Mouse (Mus musculus): ENCODE results near the gene Hoxa7. TPM values are rescaled to one million over a fixed set of nuclear protein-coding genes. Genes with fewer than 3 reads are reported as not detected.

Gene Hoxa7
- total RNA-seq, 2 experiments from 2014 or later, result 4.7 to 5.0 TPM

DNA sequence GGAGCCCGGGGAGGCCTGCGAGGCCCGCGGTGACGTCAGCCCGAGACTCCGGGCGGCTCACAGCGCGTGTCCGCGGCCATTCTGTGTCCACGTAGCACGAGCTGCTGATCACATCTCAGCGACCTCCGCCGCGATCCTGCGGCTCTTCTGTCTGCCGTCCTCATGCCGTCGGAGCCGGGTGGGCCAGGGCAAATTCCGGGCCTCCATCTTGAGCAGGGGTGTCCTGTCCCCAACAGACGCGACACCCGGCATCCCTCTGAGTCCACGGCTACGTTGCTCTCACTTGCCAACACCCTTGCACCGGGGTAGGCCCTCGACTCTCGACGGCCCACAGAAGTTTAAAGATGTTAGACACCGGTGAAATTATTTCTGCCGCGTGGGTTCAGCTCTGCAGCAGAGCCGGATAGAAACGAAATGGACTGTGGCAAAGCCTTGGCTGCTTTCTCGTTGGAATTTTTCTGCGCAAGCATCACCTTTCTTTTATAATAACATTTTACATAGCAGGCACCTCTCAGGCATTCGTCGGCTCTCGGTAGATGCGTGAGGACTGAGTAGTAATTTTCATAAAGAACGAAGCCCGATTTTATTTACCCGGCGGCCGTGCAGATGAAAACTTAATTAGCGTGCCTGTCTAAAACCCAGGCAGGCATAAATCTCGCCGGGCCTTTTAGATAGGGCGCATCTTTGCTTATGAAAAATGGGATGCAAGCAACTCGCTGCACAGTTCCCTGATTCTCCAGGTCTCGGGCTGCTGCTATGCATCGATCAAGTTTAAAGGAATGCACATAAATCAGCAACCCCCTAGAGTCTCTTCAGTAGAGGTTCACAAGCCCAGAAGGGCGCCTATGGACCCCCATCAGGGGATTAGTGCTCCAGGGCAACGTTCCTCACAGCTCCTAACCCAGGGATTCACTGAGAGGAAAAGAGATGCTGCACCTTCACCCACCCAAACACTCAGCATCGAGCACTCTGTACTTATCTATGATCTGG is 32.2 kb upstream of the Hoxa7 start:
- no peak for DNase-seq (ENCODE audit: low spot score)

DNA sequence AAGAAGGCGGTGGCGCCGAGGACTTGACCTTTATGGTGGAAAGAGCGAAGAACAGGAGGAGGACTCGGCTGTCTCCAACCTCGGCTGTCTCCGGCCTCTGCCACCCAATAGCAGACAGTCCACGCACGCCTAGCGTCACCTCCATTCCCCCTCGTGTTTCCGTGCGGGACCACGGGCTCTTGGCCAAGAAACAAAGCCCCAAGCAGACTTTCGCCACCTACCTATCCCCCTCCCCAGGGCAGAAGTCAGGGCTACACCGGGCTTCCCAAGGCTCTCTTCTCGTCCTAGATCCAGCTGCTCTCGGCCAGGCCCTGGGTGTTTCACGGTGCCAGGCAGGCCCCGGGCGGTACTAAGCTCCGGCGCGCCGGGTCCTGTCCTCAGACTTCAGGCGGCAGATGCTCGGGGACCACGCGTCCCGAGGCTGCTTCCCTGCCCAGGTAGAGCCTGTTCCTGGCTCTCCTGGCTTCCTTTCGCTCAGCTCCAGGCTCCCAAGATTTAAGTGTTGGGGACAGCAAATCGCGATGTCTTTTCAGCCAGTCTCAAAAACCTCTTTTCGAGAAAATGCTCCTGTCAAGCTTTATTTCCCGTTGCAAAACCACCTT is 31.2 kb upstream of the Hoxa7 start:
- no peak for DNase-seq (ENCODE audit: low spot score)

DNA sequence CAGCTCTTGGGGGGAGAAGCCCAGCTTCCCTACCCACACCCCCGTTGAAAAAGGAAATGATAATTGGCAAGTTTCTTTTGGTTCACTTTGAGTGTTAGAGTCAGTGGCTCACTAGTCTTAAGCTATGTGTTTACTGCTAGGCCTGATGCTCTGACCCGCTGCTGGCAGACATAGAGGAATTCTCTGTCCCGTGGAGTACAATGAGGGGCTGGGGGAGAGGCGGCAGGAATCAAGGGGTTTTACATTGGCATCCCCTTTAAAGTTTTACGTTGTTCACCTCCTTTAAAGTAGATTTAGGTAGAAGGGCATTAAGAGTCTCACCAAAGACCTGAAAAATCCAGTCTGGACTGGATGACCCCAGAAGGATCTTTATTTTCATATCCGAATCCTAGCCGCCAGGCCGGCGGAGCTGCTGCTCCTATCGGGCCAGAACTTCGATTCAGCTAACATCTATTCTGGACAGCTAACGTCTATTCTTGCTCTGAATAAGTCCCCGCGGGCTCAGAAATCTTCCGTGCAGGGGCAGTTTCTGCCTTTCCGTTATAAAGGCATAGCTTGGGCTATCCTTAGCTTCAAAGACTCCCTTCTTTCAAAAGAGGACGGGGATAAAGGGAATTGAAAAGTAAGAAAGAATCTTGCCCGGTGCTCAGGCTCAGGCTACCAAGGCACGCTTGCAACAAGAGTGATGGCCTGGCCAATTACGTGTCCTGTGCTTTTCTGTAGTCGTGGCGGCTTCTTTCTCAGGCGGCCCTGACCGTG is 30.5 kb upstream of the Hoxa7 start:
- DNase-seq (ENCODE audit: low spot score), result no peak

DNA sequence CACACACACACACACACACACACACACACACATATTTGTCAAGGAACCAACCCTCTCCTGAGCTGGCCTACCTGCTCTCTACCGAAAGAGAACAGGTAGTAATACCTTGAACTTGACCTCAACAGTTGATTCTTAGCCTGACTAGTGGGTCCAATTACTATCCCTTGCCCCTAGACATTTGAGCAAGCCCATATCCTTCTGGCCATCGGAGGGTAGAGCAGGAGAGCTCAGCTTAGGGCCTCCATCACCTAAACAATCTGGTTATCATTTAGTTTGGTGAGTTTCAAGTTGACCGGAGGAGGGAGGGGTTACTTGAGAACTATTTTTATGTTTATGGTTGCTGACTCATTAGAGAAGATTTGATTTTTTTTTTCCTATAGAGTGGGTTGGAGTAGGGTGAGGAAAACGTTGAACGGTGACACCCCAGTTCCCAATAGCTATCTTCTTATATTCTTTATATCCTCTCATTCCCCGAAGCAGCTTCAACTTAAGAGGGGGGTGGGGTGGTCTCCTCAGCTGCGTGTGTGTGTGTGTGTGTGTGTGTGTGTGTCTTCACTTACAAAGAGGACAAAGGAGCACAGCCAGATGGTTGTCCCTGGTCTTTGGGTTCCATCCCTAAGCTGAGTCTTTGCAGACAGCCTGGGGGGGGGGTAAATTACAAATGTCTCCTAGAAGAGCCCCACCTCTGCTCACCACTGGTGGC is 29.7 kb upstream of the Hoxa7 start:
- DNase-seq (ENCODE audit: low spot score), result no peak

DNA sequence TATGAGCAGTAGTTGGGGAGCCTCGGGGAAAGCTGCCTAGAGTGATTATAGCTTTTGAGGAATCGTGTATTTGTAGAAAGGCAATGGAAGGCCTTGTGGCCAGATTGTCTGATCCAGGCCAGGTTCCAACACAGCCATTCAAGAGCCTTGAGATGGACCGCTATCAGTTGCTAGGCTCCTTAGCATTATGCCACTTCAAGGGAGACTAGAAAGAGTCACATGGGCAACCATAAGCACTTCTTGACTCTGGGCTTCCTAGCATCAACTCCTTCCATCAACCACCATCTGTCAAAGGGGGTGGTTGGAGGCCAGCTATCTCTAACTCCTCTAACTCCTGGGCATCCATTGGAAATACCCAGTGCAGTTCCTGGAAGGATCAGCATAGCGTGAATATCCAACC is 28.2 kb upstream of the Hoxa7 start:
- no peak for DNase-seq (ENCODE audit: low spot score)

DNA sequence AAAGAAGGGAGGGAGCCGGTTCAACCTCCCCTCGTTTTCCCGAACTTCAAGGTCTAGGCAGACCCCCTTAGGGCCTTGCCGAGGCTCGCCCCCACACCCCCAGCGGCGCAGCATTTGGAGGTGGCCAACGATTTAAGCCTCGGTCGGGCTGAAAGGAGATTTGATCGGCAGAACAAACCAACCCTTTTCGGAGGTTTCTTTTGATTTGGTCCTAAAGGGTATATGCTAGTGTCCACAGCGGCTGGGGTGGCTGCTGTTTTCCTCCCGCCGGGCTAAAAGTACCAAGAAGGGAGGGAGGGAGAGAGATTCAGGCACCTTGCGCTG is 27.7 kb upstream of the Hoxa7 start:
- no peak for DNase-seq (ENCODE audit: low spot score)

DNA sequence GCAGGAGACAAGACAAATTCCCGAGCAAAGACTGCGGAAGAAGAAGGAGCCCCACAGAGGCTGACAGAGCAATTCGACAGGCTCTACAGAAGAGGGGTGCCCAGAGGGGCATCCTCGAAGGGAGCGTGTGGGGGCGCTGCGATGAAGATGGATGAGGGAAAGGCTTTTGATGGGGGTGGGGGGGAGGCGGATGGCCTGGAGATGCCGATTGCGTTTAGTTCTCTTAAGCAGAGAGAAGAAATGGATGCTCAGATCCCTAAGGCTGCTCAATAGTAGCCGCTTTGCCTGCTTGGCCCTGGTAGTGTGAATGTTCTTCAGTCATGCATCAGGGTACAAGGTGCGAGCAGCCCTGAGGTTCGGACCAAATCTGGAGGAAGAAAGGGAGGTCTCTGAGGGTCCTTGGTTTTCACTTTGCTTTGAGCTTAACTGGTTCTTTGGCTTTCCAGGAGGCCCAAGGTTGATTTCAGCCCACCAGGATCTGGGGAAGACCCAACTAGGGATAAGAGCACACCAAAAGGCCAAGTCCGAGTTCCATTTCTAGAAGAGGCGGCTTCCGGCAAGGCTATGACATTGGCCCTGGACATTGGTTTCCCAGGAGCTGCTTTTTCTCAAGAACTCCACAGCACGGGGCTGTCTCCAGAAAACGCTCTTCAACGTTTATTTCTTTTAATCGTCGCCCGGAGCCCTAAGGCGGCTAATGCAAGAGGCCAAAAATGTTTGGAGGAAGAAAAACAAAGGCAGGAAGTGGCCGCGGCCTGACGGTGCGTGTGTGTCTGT is 27.2 kb upstream of the Hoxa7 start:
- no peak for DNase-seq (ENCODE audit: low spot score)

DNA sequence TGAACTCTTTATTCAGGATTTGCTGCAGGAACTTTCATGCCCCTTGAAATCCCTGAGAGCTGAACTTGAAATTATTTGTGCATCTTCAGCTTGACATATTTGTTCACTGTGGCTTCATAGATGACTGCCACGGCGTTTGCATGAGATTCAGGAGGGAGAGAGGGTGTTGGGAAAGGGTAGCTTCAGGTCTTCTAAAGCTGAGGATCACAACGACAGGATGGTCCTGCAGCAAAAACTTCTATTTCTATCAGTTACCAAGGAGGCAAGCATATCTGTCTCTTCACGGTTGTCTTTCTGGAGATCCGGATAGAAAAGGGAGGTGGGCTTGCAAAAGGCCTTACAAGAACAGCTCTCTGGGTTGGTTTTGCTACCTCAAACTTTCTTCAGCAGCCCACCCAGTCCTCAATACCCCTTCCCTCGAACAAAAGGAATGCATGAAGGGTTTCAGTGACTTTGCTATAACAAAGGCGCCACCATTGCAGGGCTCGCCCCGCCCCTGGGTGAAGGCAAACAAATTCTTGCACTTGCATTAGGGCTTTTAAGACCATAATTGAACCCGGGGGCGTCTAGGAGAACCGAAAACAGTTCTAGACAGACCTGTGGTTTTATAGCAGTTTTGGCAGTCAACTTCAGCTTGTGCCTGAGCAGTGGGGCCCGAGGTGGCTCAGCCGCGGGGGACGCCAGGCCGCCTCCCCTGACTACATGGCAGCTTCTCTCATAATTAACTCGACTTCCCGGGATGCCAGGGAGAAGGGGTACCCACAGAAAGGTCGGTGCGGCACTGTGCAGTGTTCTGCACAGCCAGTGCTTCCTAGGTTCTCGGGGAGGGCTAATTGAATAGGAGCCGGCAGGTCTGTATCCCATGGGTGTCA is 26.3 kb upstream of the Hoxa7 start:
- DNase-seq (ENCODE audit: low spot score), result no peak

DNA sequence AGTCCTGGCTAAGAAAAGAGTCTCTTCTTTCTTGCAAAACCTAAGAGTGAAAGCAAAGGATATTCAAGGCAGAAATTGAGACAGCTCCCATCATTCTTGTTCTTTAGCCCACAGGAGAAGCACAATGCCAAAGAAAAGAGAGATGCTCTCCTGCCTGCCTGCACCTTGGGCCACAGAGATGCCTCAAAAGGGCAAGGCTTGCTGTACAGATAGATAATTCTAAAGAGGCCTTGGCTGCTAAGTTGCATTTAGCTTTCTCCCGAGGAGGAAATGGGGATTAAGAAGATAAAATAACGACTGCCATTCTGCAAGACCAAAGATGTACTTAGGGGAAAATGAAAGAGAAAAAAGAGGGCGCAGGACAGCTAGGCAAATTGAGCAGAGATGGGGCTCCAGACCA is 25.3 kb upstream of the Hoxa7 start:
- DNase-seq (ENCODE audit: low spot score), result no peak

DNA sequence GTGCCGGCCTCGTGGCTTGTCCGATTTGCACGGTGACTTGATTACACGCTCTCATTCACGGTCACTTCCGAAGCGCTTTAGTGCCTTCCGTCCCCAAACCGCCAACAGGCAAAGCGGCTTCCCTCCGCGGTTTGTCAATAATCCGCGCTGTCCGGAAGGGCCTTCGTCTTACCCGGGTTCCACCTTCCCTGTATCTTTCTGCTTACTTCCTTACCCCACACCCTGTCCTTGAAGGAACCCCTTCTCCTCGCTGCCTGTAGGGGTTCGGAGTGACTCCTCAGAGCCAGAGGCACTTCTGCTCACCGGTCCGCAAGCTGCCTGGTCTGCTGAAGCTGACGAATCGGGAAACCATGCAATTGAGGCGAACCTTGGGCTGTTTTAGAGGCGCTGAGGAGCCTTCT is 24.7 kb upstream of the Hoxa7 start:
- DNase-seq (ENCODE audit: low spot score), result no peak

DNA sequence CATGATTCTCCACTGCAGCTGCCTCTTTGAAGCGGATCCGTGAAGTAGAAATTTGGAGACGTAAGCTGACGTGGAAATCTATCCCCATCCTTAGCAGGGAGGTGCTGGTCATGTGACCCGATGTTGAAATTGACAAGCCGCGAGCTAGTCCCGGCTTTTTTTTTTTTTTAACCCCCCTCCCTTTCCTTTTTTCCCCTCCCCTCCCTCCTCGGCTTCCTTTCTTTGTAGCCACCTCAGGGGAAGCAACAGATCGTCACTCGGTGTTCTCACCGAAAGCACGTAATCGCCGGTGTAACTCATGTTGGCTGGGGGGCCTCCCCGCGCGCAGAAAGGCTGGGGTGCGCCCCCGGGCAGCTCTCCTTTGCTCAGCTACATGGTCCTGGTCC is 24.1 kb upstream of the Hoxa7 start, which contains the start of gene Hoxa11:
Gene Hoxa11 (minus strand): TSS at position 54 of the 386 bp plus-strand sequence.
- no peak for DNase-seq (ENCODE audit: low spot score)

DNA sequence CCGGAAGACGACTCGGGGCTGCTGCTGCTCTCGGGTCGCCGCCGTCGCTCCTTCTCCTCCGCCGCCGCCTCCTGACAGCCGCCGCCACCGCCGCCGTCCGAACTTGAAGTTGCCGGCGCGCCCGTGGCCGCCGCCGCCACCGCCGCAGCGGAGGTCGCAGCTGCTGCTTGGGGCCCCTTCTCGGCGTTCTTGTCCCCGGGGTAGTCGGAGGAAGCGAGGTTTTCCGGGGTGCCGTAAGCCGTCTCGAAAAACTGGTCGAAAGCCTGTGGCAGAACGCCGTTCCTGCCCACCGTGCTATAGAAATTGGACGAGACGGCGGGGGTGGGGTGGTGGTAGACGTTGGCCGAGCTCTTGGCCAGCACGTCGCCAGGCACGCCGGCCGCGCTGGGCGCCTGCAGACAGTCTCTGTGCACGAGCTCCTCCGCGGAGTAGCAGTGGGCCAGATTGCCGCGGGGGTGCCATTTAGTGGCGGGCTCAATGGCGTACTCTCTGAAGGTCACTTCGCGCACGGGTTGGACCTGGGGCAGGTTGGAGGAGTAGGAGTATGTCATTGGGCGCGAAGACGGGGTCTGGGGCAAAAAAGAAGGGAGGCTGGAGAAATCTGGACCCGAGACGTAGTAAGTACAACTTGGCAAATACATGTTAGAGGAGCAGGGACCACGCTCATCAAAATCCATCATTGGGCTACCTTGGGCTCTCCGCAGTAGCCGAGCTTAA is 23.5 kb upstream of the Hoxa7 start:
- DNase-seq (ENCODE audit: low spot score), result no peak

DNA sequence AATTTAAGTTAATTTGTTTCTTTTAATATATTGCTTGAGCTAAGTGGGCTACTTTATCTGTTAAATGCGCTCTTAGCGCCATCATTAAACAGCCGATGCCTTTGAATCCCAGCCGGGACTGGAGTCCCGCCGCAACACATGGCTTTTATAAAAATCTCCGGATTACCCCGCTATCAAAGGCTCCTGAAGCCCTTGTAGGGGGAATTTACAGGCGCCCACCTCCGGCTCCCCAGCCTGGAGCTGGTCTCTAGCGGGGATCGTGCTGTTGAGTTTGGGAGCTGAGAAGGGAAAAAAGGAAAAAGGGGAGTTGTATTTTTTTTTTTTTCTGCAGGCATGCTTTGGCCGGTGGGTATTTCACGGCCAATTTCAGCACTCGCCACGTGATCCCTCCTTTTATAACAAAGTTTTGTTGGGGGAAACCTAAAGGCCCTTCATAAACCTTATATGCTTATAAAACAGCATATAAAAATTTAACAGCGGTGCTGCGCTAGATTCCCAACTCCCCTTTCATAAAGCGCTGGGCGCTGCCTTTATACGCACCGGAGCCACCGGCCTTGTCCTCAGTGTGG is 22.9 kb upstream of the Hoxa7 start:
- no peak for DNase-seq (ENCODE audit: low spot score)

DNA sequence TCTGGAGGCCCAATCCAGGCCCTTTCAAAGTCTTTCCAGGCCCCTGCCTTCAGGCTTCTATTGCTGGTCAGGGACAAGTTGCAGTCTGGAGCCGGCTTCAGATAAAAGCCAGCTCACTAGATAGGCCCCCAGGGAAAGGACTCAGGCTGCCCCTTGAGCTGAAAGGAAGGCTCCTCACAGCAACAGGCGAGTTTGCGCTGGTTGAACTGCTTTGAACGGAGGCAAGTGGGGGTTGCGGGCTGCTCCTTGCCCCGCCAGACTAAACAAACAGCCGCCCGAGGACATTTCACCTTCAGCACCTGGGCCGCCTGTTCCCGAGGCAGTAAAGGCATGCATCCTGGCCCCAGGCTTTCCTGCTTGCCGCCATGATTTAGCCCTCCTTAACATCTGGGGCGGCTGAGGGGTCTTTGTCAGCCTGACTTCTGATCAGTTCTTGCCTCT is 22.0 kb upstream of the Hoxa7 start:
- no peak for DNase-seq (ENCODE audit: low spot score)

DNA sequence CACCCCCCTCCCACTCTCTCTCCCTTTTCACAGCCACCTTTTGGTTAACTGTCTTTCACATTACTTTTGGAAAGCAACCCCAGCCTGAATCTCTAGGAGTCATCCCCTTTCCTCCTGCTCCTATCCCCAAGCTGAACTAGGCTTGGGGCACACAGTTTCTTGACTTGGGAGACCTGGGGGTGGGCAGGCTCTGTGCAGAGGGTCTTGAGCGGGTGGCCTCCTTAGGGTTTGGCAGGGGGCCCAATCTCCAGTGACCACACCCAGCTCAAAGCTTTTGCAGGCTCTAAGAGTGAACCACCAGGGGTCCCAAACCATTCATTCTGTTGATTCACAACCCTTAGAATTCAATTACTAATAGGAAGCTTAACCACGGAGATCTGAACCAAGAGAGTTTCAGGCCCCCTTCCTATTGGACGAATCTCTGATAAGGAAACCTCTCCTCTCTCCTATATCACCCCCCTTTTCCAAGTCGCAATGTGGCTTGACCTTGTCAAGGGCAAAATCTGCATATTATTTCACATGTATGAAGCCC is 21.2 kb upstream of the Hoxa7 start:
- no peak for DNase-seq (ENCODE audit: low spot score)

DNA sequence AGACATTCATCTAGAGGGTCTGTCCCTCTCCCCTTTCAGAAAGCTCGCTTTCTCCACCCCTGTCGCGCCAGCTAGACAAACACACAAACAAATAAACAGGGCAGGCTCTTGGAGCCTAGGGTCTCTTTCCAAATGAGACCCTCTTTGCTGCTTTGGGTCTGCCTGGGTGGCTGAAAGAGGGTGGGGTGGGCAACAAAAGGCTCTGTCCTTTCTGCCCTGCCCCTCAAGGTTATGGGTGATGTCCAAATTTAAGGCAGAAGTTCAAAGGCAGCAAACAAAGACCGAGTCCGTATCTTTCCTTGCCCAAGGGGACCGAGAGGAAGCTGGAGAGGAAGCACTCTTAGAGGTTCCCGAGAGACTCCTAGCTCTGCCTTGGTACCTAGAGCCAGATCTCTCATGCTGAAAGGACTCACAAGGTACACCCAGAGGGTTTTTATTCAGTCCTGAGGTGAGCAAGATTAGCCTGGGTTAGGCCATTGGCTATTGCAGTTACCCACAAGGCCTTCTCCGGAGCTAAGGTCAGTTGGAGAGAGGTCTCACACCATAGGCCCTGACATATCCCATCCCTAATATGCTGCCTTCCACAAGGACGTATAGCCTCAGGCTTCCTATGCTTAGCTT is 19.5 kb upstream of the Hoxa7 start:
- no peak for DNase-seq (ENCODE audit: low spot score)

DNA sequence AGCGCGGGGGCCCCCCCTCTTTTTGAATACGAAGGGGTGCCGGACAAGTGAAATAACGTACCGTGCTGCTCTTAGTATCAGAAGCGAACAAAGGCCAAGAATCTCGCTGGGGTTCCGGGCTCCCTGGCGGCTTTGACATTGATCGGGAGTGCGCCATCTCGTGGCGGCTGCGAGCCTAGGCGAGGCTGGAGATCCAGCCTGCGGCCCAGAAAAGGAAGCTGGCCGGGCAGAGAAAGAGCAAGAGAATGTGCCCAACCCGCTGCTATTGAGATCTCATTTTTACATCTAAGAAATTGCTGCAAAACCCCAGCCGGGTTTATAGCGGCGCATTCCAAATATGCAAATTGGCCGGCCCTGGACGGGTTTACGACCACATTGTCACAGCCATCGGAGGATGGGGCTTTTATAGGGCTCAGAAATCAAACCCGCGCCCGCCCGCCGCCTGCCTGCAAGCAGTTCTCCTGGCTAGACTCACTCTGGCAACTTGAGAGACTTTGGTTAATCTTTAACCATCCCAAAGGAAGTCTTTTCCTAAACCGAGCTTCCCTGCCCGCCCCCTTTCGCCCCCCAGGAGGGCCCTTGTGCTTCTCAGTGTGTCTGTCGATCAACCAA is 18.8 kb upstream of the Hoxa7 start, which contains the start of gene Hoxa10:
Gene Hoxa10 (minus strand): TSS at position 466 of the 612 bp plus-strand sequence.
- peak; percentile 91 for DNase-seq (ENCODE audit: low spot score)

Measured in gastrocnemius, adult 18-20 months (tissue).